Mouse (Mus musculus): Measurements from ENCODE around the gene Olfr1131.
"Not testable (repeated sequence)": the region's sequence is repeated elsewhere in the genome, so short reads cannot be mapped to it uniquely, and the experiment has no call there.

Olfr1131 gene

GRCm38 (mm10) chr2:87626804-87627203, at the start of gene Olfr1131:
Gene Olfr1131, plus strand, starts transcription at chr2:87627104.
- DNase-seq (ENCODE audit: low spot score in 2 of 2) = no peak

- DNase-seq (ENCODE audit: low spot score in 2 of 2) = not testable (repeated sequence)
These were observed 21.0 kb upstream of the Olfr1131 start, which contains the start of gene Olfr1130 for GRCm38 (mm10) chr2:87605912-87606311. Gene Olfr1130, plus strand, starts transcription at chr2:87606212.

GRCm38 (mm10) chr2:87637435-87637834, 10.5 kb downstream of the Olfr1131 start, which contains the start of gene Olfr1132:
Gene Olfr1132, minus strand, starts transcription at chr2:87637535.
- DNase-seq (ENCODE audit: low spot score in 2 of 2) = no peak

GRCm38 (mm10) chr2:87642441-87642840, 15.5 kb downstream of the Olfr1131 start:
- DNase-seq (ENCODE audit: low spot score in 2 of 2) = no peak

GRCm38 (mm10) chr2:87647274-87647673, 20.4 kb downstream of the Olfr1131 start, which contains the start of gene Olfr1133:
Gene Olfr1133, minus strand, starts transcription at chr2:87647374.
- DNase-seq (ENCODE audit: low spot score in 2 of 2) = no peak

- no peak for DNase-seq (ENCODE audit: low spot score in 2 of 2)
These were observed 31.5 kb downstream of the Olfr1131 start, which contains the start of gene Olfr1134 for GRCm38 (mm10) chr2:87658360-87658759. Gene Olfr1134, minus strand, starts transcription at chr2:87658460.

GRCm38 (mm10) chr2:87673564-87673963, 46.7 kb downstream of the Olfr1131 start, which contains the start of gene Olfr1135:
Gene Olfr1135, minus strand, starts transcription at chr2:87673664.
- DNase-seq (ENCODE audit: low spot score in 2 of 2) = no peak

Measured in urinary bladder, adult 18-20 months (tissue).